Mouse (Mus musculus) midbrain, embryonic 15.5 days (tissue): ENCODE measurements around the gene Smpdl3b. TPM values are rescaled to one million over a fixed set of nuclear protein-coding genes. Genes with fewer than 3 reads are reported as not detected.
A peak's percentile ranks its signal among the peaks of the same experiment; 100 is the strongest.
"Not testable (repeated sequence)": the region's sequence is repeated elsewhere in the genome, so short reads cannot be mapped to it uniquely, and the experiment has no call there.

Experiments used
- ATAC-seq: fragments of 200-750 bp; cut with Nextera tagmentation; replicated peaks from 2 replicates; pipeline ENCODE4 v1.8.0; 2017; ENCODE audit warnings: moderate TSS enrichment
- H3K27ac ChIP-seq: fragments of 300-500 bp; sonication (generic); 2 replicates; pipeline ENCODE4 v1.5.1; 2015; ENCODE audit warnings: mild to moderate bottlenecking, inconsistent platforms
- H3K27me3 ChIP-seq: fragments of 300-500 bp; sonication (generic); replicated peaks from 2 replicates; pipeline ENCODE4 v1.6.1; 2015; ENCODE audit warnings: inconsistent platforms
- H3K36me3 ChIP-seq: fragments of 300-500 bp; sonication (generic); replicated peaks from 2 replicates; pipeline ENCODE4 v1.6.1; 2015; ENCODE audit warnings: inconsistent platforms
- H3K4me1 ChIP-seq: fragments of 300-500 bp; sonication (generic); 2 replicates; pipeline ENCODE4 v1.6.1; 2015; ENCODE audit warnings: inconsistent platforms
- H3K4me2 ChIP-seq: fragments of 300-500 bp; sonication (generic); 2 replicates; pipeline ENCODE4 v1.6.1; 2015; ENCODE audit warnings: inconsistent platforms, mild to moderate bottlenecking, moderate library complexity
- H3K4me3 ChIP-seq: fragments of 300-500 bp; sonication (generic); 2 replicates; pipeline ENCODE4 v1.5.1; 2015; ENCODE audit warnings: mild to moderate bottlenecking, inconsistent platforms
- H3K9ac ChIP-seq: fragments of 300-500 bp; sonication (generic); 2 replicates; pipeline ENCODE4 v1.6.1; 2015; ENCODE audit warnings: mild to moderate bottlenecking, inconsistent platforms
- H3K9me3 ChIP-seq: fragments of 300-500 bp; sonication (generic); 2 replicates; pipeline ENCODE4 v1.6.1; 2016; ENCODE audit warnings: inconsistent platforms
- WGBS: fragments of 180-500 bp; shearing (Covaris S2); methylation state at CpG from one replicate; pipeline ENCODE4 v1.1.7; 2015; ENCODE audit warnings: mixed read lengths; 5-methylcytosine and 5-hydroxymethylcytosine counted together
- polyA plus RNA-seq: library from polyadenylated mRNA; unstranded; fragments of >200 nt; fragmentation: Nextera tagmentation; extraction: Ambion mirVana; gene quantifications from 2 replicates; pipeline ENCODE4 v1.2.1, GENCODE M21; 2015

Gene Smpdl3b
- polyA plus RNA-seq, 1 experiment from 2014 or later, result 1.0 TPM

GRCm38 (mm10) chr4:132797461-132797860 lies 40.4 kb upstream of the Smpdl3b start:
- no peak overlapping the region for H3K9ac ChIP-seq
- ATAC-seq, result no peak
- peaks cover 9% of the 10 kb centered on the region; the same call in 1 of the 2 replicates for H3K27me3 ChIP-seq
- WGBS, result 85% methylated on average over 1 of the region's 1 CpGs
- no peak overlapping the region for H3K4me3 ChIP-seq
- no peak overlapping the region for H3K27ac ChIP-seq
- no peaks in the 10 kb centered on the region for H3K36me3 ChIP-seq
- no peak overlapping the region for H3K4me2 ChIP-seq
- peaks cover 5% of the 10 kb centered on the region for H3K4me1 ChIP-seq
- H3K9me3 ChIP-seq, result no peaks in the 10 kb centered on the region

GRCm38 (mm10) chr4:132796196-132796886 lies 39.3 kb upstream of the Smpdl3b start, which contains the start of gene Themis2:
TSS of gene Themis2 (minus strand) at chr4:132796387.
- no peak within 1 kb of the TSS for H3K9ac ChIP-seq

GRCm38 (mm10) chr4:132795171-132795570 lies 38.1 kb upstream of the Smpdl3b start:
- H3K27ac ChIP-seq, result no peak overlapping the region
- no peak for ATAC-seq
- 70% methylated on average over 7 of the region's 7 CpGs for WGBS

More at GRCm38 (mm10) chr4:132796196-132796886, 39.3 kb upstream of the Smpdl3b start, which contains the start of gene Themis2:
- ATAC-seq, result no peak
- peaks cover 9% of the 10 kb centered on the region; the same call in 1 of the 2 replicates for H3K27me3 ChIP-seq
- peak within 1 kb of the TSS; percentile 38 for H3K4me2 ChIP-seq
- 2% methylated on average over 21 of the region's 21 CpGs for WGBS
- H3K9me3 ChIP-seq, result no peaks in the 10 kb centered on the region
- no peaks in the 10 kb centered on the region for H3K36me3 ChIP-seq
- H3K4me3 ChIP-seq, result no peak within 1 kb of the TSS
- H3K4me1 ChIP-seq, result peaks cover 5% of the 10 kb centered on the region
- H3K27ac ChIP-seq, result no peak within 1 kb of the TSS

GRCm38 (mm10) chr4:132794760-132795159 lies 37.7 kb upstream of the Smpdl3b start:
- H3K9ac ChIP-seq, result no peak overlapping the region
- H3K27me3 ChIP-seq, result peaks cover 9% of the 10 kb centered on the region; the same call in 1 of the 2 replicates
- H3K36me3 ChIP-seq, result no peaks in the 10 kb centered on the region
- no peaks in the 10 kb centered on the region for H3K9me3 ChIP-seq
- peaks cover 5% of the 10 kb centered on the region for H3K4me1 ChIP-seq
- WGBS, result 79% methylated on average over 8 of the region's 8 CpGs
- ATAC-seq, result no peak
- H3K4me3 ChIP-seq, result no peak overlapping the region
- H3K27ac ChIP-seq, result no peak overlapping the region
- no peak overlapping the region for H3K4me2 ChIP-seq

More at GRCm38 (mm10) chr4:132795171-132795570, 38.1 kb upstream of the Smpdl3b start:
- Histone ChIP-seq H3K36me3 (no peaks in the 10 kb centered on the region), H3K9ac (no peak overlapping the region), H3K4me2 (no peak overlapping the region), H3K27me3 (peaks cover 9% of the 10 kb centered on the region; the same call in 1 of the 2 replicates), H3K4me3 (no peak overlapping the region), H3K4me1 (peaks cover 5% of the 10 kb centered on the region), H3K9me3 (no peaks in the 10 kb centered on the region)

GRCm38 (mm10) chr4:132794028-132794427 lies 37.0 kb upstream of the Smpdl3b start:
- ATAC-seq, result no peak
- peaks cover 9% of the 10 kb centered on the region; the same call in 1 of the 2 replicates for H3K27me3 ChIP-seq
- WGBS, result 83% methylated on average over 9 of the region's 9 CpGs
- no peaks in the 10 kb centered on the region for H3K9me3 ChIP-seq
- no peak overlapping the region for H3K9ac ChIP-seq
- H3K4me2 ChIP-seq, result no peak overlapping the region
- no peak overlapping the region for H3K27ac ChIP-seq
- H3K4me3 ChIP-seq, result no peak overlapping the region
- H3K4me1 ChIP-seq, result peaks cover 5% of the 10 kb centered on the region
- no peaks in the 10 kb centered on the region for H3K36me3 ChIP-seq

- H3K9me3 ChIP-seq, H3K4me3 ChIP-seq, H3K27me3 ChIP-seq, H3K27ac ChIP-seq, H3K4me1 ChIP-seq, ATAC-seq, H3K36me3 ChIP-seq, H3K4me2 ChIP-seq, H3K9ac ChIP-seq: not testable (repeated sequence)
- WGBS, result 84% methylated on average over 9 of the region's 9 CpGs
These were observed 36.4 kb upstream of the Smpdl3b start for GRCm38 (mm10) chr4:132793322-132794004.

- 0 out of 2 replicates have a peak, but pooled peaks cover 1% of the 10 kb centered on the region for H3K27me3 ChIP-seq
- no peak overlapping the region for H3K4me2 ChIP-seq
- H3K9me3 ChIP-seq, result no peaks in the 10 kb centered on the region
- H3K27ac ChIP-seq, result no peak overlapping the region
- ATAC-seq, result no peak
- H3K9ac ChIP-seq, result no peak overlapping the region
- 95% methylated on average over 8 of the region's 8 CpGs for WGBS
- no peaks in the 10 kb centered on the region for H3K4me1 ChIP-seq
- H3K36me3 ChIP-seq, result no peaks in the 10 kb centered on the region
- no peak overlapping the region for H3K4me3 ChIP-seq
These were observed 32.7 kb upstream of the Smpdl3b start for GRCm38 (mm10) chr4:132789731-132790130.

- no peaks in the 10 kb centered on the region for H3K4me1 ChIP-seq
- no peak overlapping the region for H3K4me2 ChIP-seq
- no peaks in the 10 kb centered on the region for H3K9me3 ChIP-seq
- WGBS, result 91% methylated on average over 13 of the region's 13 CpGs
- H3K36me3 ChIP-seq, result no peaks in the 10 kb centered on the region
- H3K9ac ChIP-seq, result no peak overlapping the region
- no peak for ATAC-seq
- no peaks in the 10 kb centered on the region for H3K27me3 ChIP-seq
- H3K4me3 ChIP-seq, result no peak overlapping the region
- H3K27ac ChIP-seq, result no peak overlapping the region
These were observed 28.2 kb upstream of the Smpdl3b start for GRCm38 (mm10) chr4:132785228-132785627.

- no peak overlapping the region for H3K27ac ChIP-seq
- H3K9ac ChIP-seq, result no peak overlapping the region
- no peaks in the 10 kb centered on the region for H3K27me3 ChIP-seq
- no peaks in the 10 kb centered on the region for H3K36me3 ChIP-seq
- no peaks in the 10 kb centered on the region for H3K4me1 ChIP-seq
- H3K4me3 ChIP-seq, result no peak overlapping the region
- H3K9me3 ChIP-seq, result no peaks in the 10 kb centered on the region
- no peak overlapping the region for H3K4me2 ChIP-seq
- ATAC-seq, result no peak
- WGBS, result 82% methylated on average over 2 of the region's 2 CpGs
These were observed 26.7 kb upstream of the Smpdl3b start for GRCm38 (mm10) chr4:132783732-132784131.

GRCm38 (mm10) chr4:132780288-132780687 lies 23.2 kb upstream of the Smpdl3b start:
- H3K36me3 ChIP-seq, result peaks cover 6% of the 10 kb centered on the region; the same call in 1 of the 2 replicates
- WGBS, result 91% methylated on average over 4 of the region's 4 CpGs
- ATAC-seq, result no peak
- H3K27me3 ChIP-seq, result no peaks in the 10 kb centered on the region
- H3K4me1 ChIP-seq, result no peaks in the 10 kb centered on the region
- H3K9ac ChIP-seq, result no peak overlapping the region
- no peak overlapping the region for H3K4me3 ChIP-seq
- H3K27ac ChIP-seq, result no peak overlapping the region
- no peak overlapping the region for H3K4me2 ChIP-seq
- H3K9me3 ChIP-seq, result no peaks in the 10 kb centered on the region

GRCm38 (mm10) chr4:132778562-132779201 lies 21.6 kb upstream of the Smpdl3b start:
- Histone ChIP-seq H3K27ac (no peak overlapping the region), H3K4me1 (no peaks in the 10 kb centered on the region), H3K9me3 (no peaks in the 10 kb centered on the region), H3K36me3 (peaks cover 9% of the 10 kb centered on the region; the same call in 1 of the 2 replicates), H3K4me2 (no peak overlapping the region), H3K4me3 (no peak overlapping the region), H3K27me3 (no peaks in the 10 kb centered on the region), H3K9ac (no peak overlapping the region)
- WGBS, result 95% methylated on average over 6 of the region's 6 CpGs
- no peak for ATAC-seq

GRCm38 (mm10) chr4:132776764-132777163 lies 19.7 kb upstream of the Smpdl3b start:
- peaks cover 17% of the 10 kb centered on the region; the same call in 1 of the 2 replicates for H3K36me3 ChIP-seq
- no peak overlapping the region for H3K4me2 ChIP-seq
- H3K9ac ChIP-seq, result no peak overlapping the region
- no peaks in the 10 kb centered on the region for H3K4me1 ChIP-seq
- ATAC-seq, result no peak
- H3K4me3 ChIP-seq, result no peak overlapping the region
- H3K9me3 ChIP-seq, result no peaks in the 10 kb centered on the region
- H3K27ac ChIP-seq, result no peak overlapping the region
- H3K27me3 ChIP-seq, result no peaks in the 10 kb centered on the region
- 94% methylated on average over 5 of the region's 5 CpGs for WGBS
